Mouse (Mus musculus): ENCODE measurements around the gene Olfr218. TPM values are rescaled to one million over a fixed set of nuclear protein-coding genes. Genes with fewer than 3 reads are reported as not detected.
"Not testable (repeated sequence)": the region's sequence is repeated elsewhere in the genome, so short reads cannot be mapped to it uniquely, and the experiment has no call there.

Olfr218 gene
- total and polyA plus RNA-seq, 2 experiments from 2014 or later = not detected

- Histone ChIP-seq H3K9me3 (replicated peaks; ENCODE audit: control insufficient read depth, low read length) (no peaks in the 10 kb centered on the region), H3K27ac (ENCODE audit: low read depth) (no peak overlapping the region), H3K36me3 (replicated peaks; ENCODE audit: control insufficient read depth, insufficient read depth, low read length) (no peaks in the 10 kb centered on the region), H3K9ac (replicated peaks; ENCODE audit: low read depth, low read length) (no peak overlapping the region), H3K27me3 (ENCODE audit: control insufficient read depth, insufficient read depth, low read length) (no peaks in the 10 kb centered on the region), H3K4me2 (ENCODE audit: low read depth, low read length) (no peak overlapping the region), H3K4me3 (ENCODE audit: low read depth, low read length) (no peak overlapping the region), H3K4me1 (ENCODE audit: control insufficient read depth, insufficient read depth) (no peaks in the 10 kb centered on the region)
- DNase-seq (ENCODE audit: low spot score) (no peak), ATAC-seq (ENCODE audit: insufficient read depth, low read depth) (no peak)
- TF ChIP-seq EP300 (IDR thresholded peaks at IDR 0.05; ENCODE audit: low read depth) = no peak
- no peak for TF ChIP-seq CTCF (IDR thresholded peaks at IDR 0.05; ENCODE audit: low read depth)
- WGBS = 67% methylated on average over 3 of the region's 3 CpGs
These were observed 18.9 kb downstream of the Olfr218 start for GRCm38 (mm10) chr1:173216481-173216880.

- no peak for ATAC-seq (ENCODE audit: insufficient read depth, low read depth)
- TF ChIP-seq EP300 (IDR thresholded peaks at IDR 0.05; ENCODE audit: low read depth) (no peak), CTCF (IDR thresholded peaks at IDR 0.05; ENCODE audit: low read depth) (no peak)
- no peak for DNase-seq (ENCODE audit: low spot score)
- no peaks in the 10 kb centered on the region for H3K36me3 ChIP-seq (replicated peaks; ENCODE audit: control insufficient read depth, insufficient read depth, low read length)
- H3K9me3 ChIP-seq (replicated peaks; ENCODE audit: control insufficient read depth, low read length) = no peaks in the 10 kb centered on the region
- no peak within 1 kb of the TSS for H3K4me2 ChIP-seq (ENCODE audit: low read depth, low read length)
- H3K27ac ChIP-seq (ENCODE audit: low read depth) = no peak within 1 kb of the TSS
- H3K27me3 ChIP-seq (ENCODE audit: control insufficient read depth, insufficient read depth, low read length) = no peaks in the 10 kb centered on the region
- H3K4me3 ChIP-seq (ENCODE audit: low read depth, low read length) = no peak within 1 kb of the TSS
- H3K9ac ChIP-seq (replicated peaks; ENCODE audit: low read depth, low read length) = no peak within 1 kb of the TSS
- 61% methylated on average over 2 of the region's 2 CpGs for WGBS
- H3K4me1 ChIP-seq (ENCODE audit: control insufficient read depth, insufficient read depth) = no peaks in the 10 kb centered on the region
These were observed 29.5 kb downstream of the Olfr218 start, which contains the start of gene Fcer1a for GRCm38 (mm10) chr1:173227081-173227480. Gene Fcer1a, minus strand, starts transcription at chr1:173227214.

- 63% methylated on average over 1 of the region's 1 CpGs for WGBS
- not testable (repeated sequence) for H3K9me3 ChIP-seq (replicated peaks; ENCODE audit: control insufficient read depth, low read length); H3K4me1 ChIP-seq (ENCODE audit: control insufficient read depth, insufficient read depth); H3K9ac ChIP-seq (replicated peaks; ENCODE audit: low read depth, low read length); H3K27me3 ChIP-seq (ENCODE audit: control insufficient read depth, insufficient read depth, low read length); H3K36me3 ChIP-seq (replicated peaks; ENCODE audit: control insufficient read depth, insufficient read depth, low read length); ATAC-seq (ENCODE audit: insufficient read depth, low read depth); H3K4me2 ChIP-seq (ENCODE audit: low read depth, low read length); H3K4me3 ChIP-seq (ENCODE audit: low read depth, low read length); DNase-seq (ENCODE audit: low spot score); H3K27ac ChIP-seq (ENCODE audit: low read depth)
These were observed 39.4 kb downstream of the Olfr218 start for GRCm38 (mm10) chr1:173237004-173237403.

- Histone ChIP-seq H3K4me3 (ENCODE audit: low read depth, low read length) (no peak overlapping the region), H3K9ac (replicated peaks; ENCODE audit: low read depth, low read length) (no peak overlapping the region), H3K36me3 (replicated peaks; ENCODE audit: control insufficient read depth, insufficient read depth, low read length) (no peaks in the 10 kb centered on the region), H3K4me1 (ENCODE audit: control insufficient read depth, insufficient read depth) (no peaks in the 10 kb centered on the region), H3K4me2 (ENCODE audit: low read depth, low read length) (no peak overlapping the region), H3K27me3 (ENCODE audit: control insufficient read depth, insufficient read depth, low read length) (no peaks in the 10 kb centered on the region), H3K27ac (ENCODE audit: low read depth) (no peak overlapping the region), H3K9me3 (replicated peaks; ENCODE audit: control insufficient read depth, low read length) (no peaks in the 10 kb centered on the region)
- DNase-seq (ENCODE audit: low spot score) = no peak
- TF ChIP-seq CTCF (IDR thresholded peaks at IDR 0.05; ENCODE audit: low read depth) (no peak), EP300 (IDR thresholded peaks at IDR 0.05; ENCODE audit: low read depth) (no peak)
- WGBS = 75% methylated on average over 3 of the region's 3 CpGs
- ATAC-seq (ENCODE audit: insufficient read depth, low read depth) = no peak
These were observed 52.3 kb downstream of the Olfr218 start for GRCm38 (mm10) chr1:173249888-173250287.

Other genes with a start within 250 kb of the Olfr218 start
- gene Olfr16, start 247.4 kb upstream of the Olfr218 start, total RNA-seq (2014; rRNA removed; ENCODE audit: low replicate concordance) = not detected in 2 replicates
- not detected in 2 replicates for gene Olfr16, start 247.4 kb upstream of the Olfr218 start, polyA plus RNA-seq (2015; fragmentation: Nextera tagmentation; extraction: Ambion mirVana)
- not detected in 2 replicates for gene Olfr1408, start 60.4 kb upstream of the Olfr218 start, total RNA-seq (2014; rRNA removed; ENCODE audit: low replicate concordance)
- gene Olfr1408, start 60.4 kb upstream of the Olfr218 start, polyA plus RNA-seq (2015; fragmentation: Nextera tagmentation; extraction: Ambion mirVana) = not detected in 2 replicates
- gene Olfr1406, start 7.2 kb upstream of the Olfr218 start, total RNA-seq (2014; rRNA removed; ENCODE audit: low replicate concordance) = not detected in 2 replicates
- gene Olfr1406, start 7.2 kb upstream of the Olfr218 start, polyA plus RNA-seq (2015; fragmentation: Nextera tagmentation; extraction: Ambion mirVana) = not detected in 2 replicates
- not detected in 2 replicates for gene Olfr1404, start 14.6 kb downstream of the Olfr218 start, total RNA-seq (2014; rRNA removed; ENCODE audit: low replicate concordance)
- not detected in 2 replicates for gene Olfr1404, start 14.6 kb downstream of the Olfr218 start, polyA plus RNA-seq (2015; fragmentation: Nextera tagmentation; extraction: Ambion mirVana)
- 0.38 TPM in 1 of 2 replicates, not detected in the other for gene Fcer1a, start 29.4 kb downstream of the Olfr218 start, total RNA-seq (2014; rRNA removed; ENCODE audit: low replicate concordance)
- 0.89 TPM in 2 replicates for gene Fcer1a, start 29.4 kb downstream of the Olfr218 start, polyA plus RNA-seq (2015; fragmentation: Nextera tagmentation; extraction: Ambion mirVana)
- not detected in 2 replicates for gene Olfr418, start 68.2 kb downstream of the Olfr218 start, total RNA-seq (2014; rRNA removed; ENCODE audit: low replicate concordance)
- not detected in 2 replicates for gene Olfr418, start 68.2 kb downstream of the Olfr218 start, polyA plus RNA-seq (2015; fragmentation: Nextera tagmentation; extraction: Ambion mirVana)
- not detected in 2 replicates for gene Mptx2, start 80.0 kb downstream of the Olfr218 start, total RNA-seq (2014; rRNA removed; ENCODE audit: low replicate concordance)
- gene Mptx2, start 80.0 kb downstream of the Olfr218 start, polyA plus RNA-seq (2015; fragmentation: Nextera tagmentation; extraction: Ambion mirVana) = not detected in 2 replicates
- 1.8 TPM in 1 of 2 replicates, not detected in the other for gene Ackr1, start 135.9 kb downstream of the Olfr218 start, total RNA-seq (2014; rRNA removed; ENCODE audit: low replicate concordance)
- 0.14 and 0.16 TPM in 2 replicates for gene Ackr1, start 135.9 kb downstream of the Olfr218 start, polyA plus RNA-seq (2015; fragmentation: Nextera tagmentation; extraction: Ambion mirVana)
- gene Aim2, start 153.1 kb downstream of the Olfr218 start, total RNA-seq (2014; rRNA removed; ENCODE audit: low replicate concordance) = 0.19 and 0.54 TPM in 2 replicates
- gene Aim2, start 153.1 kb downstream of the Olfr218 start, polyA plus RNA-seq (2015; fragmentation: Nextera tagmentation; extraction: Ambion mirVana) = 1.3 and 1.7 TPM in 2 replicates
- gene Cadm3, start 169.9 kb downstream of the Olfr218 start, total RNA-seq (2014; rRNA removed; ENCODE audit: low replicate concordance) = 0.35 and 1.1 TPM in 2 replicates
- gene Cadm3, start 169.9 kb downstream of the Olfr218 start, polyA plus RNA-seq (2015; fragmentation: Nextera tagmentation; extraction: Ambion mirVana) = 0.10 and 0.29 TPM in 2 replicates